Mouse (Mus musculus): Measurements from ENCODE around the gene Crygc. TPM values are rescaled to one million over a fixed set of nuclear protein-coding genes. Genes with fewer than 3 reads are reported as not detected.

Gene Crygc
- polyA plus RNA-seq, 1 experiment from 2014 or later, result not detected

DNA sequence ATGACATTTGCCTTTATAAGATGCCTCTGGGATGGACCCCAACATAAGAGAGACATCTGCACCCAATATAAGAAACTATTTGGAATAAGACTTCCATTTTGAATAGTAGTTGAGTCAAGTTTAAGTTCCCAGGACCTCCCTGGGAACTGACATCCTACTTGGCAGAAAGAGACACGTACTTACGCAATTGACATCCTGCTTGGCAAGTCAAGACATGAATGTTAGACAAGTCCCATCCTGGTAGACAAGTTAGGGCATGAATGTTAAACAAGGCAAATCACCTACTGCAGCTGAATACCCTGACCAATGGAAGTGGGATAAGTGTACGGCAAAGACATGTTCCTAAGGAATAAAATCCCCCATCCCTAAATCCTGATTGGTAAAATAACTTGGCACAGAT lies 31.7 kb downstream of the Crygc start:
- Histone ChIP-seq H3K36me3 (ENCODE audit: control insufficient read depth, insufficient read depth, low read length) (no peaks in the 10 kb centered on the region), H3K4me1 (ENCODE audit: control insufficient read depth, insufficient read depth, low read length) (no peaks in the 10 kb centered on the region), H3K4me2 (ENCODE audit: low read length) (no peak overlapping the region), H3K9me3 (replicated peaks; ENCODE audit: control insufficient read depth, low read length) (no peaks in the 10 kb centered on the region), H3K9ac (ENCODE audit: low read length) (no peak overlapping the region), H3K27ac (ENCODE audit: low read depth, low read length) (no peak overlapping the region), H3K4me3 (ENCODE audit: low read depth, low read length) (no peak overlapping the region), H3K27me3 (replicated peaks; ENCODE audit: control insufficient read depth, insufficient read depth, low read length) (no peaks in the 10 kb centered on the region)
- WGBS, result 94% methylated on average over 3 of the region's 3 CpGs
- ATAC-seq (no peak), DNase-seq (ENCODE audit: low spot score) (no peak)

DNA sequence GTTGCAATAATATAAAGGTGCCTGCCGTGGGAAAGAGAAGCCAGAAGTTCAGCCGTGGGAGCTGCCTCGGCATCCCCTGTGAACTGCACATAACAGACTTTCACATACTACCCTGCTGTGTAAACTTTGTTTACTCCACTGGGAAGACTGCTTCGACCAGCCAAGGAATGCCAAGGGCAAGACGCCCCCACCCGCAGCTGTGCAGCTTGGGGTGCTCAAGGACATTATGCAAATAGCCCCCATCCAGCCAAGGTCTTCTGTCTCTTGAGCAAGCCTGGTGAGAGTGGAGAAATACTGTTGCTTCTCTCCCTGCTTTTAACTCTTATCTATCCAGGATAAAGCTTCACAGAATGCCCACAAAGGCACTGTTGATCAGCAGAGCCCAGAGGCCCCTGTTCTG lies 32.7 kb downstream of the Crygc start:
- Histone ChIP-seq H3K36me3 (ENCODE audit: control insufficient read depth, insufficient read depth, low read length) (no peaks in the 10 kb centered on the region), H3K27ac (ENCODE audit: low read depth, low read length) (no peak overlapping the region), H3K9ac (ENCODE audit: low read length) (no peak overlapping the region), H3K4me1 (ENCODE audit: control insufficient read depth, insufficient read depth, low read length) (no peaks in the 10 kb centered on the region), H3K4me2 (ENCODE audit: low read length) (no peak overlapping the region), H3K9me3 (replicated peaks; ENCODE audit: control insufficient read depth, low read length) (no peaks in the 10 kb centered on the region), H3K4me3 (ENCODE audit: low read depth, low read length) (no peak overlapping the region), H3K27me3 (replicated peaks; ENCODE audit: control insufficient read depth, insufficient read depth, low read length) (no peaks in the 10 kb centered on the region)
- 86% methylated on average over 6 of the region's 6 CpGs for WGBS
- DNase-seq (ENCODE audit: low spot score), result no peak
- no peak for ATAC-seq

DNA sequence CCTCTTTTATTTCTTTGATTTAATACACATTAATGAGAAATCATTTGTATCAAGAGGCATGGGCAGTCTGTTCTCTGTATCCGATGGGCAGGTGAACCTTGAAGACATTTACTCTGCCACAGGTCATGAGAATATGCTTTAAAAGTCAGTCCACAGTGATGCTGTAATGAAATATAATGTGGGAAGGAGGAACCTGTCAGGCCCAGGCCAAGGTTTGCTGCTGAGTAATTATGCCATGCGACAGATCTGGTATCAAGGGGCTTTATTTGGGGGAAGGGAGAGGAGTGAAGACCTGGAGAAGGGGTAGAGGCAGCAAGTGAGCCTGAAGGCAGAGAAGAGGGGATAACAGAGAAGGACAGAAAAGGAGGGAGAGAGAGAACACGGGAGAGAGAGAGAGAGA lies 33.8 kb downstream of the Crygc start:
- Histone ChIP-seq H3K27me3 (replicated peaks; ENCODE audit: control insufficient read depth, insufficient read depth, low read length) (no peaks in the 10 kb centered on the region), H3K4me3 (ENCODE audit: low read depth, low read length) (no peak overlapping the region), H3K9me3 (replicated peaks; ENCODE audit: control insufficient read depth, low read length) (no peaks in the 10 kb centered on the region), H3K27ac (ENCODE audit: low read depth, low read length) (no peak overlapping the region), H3K9ac (ENCODE audit: low read length) (no peak overlapping the region), H3K4me1 (ENCODE audit: control insufficient read depth, insufficient read depth, low read length) (no peaks in the 10 kb centered on the region), H3K4me2 (ENCODE audit: low read length) (no peak overlapping the region), H3K36me3 (ENCODE audit: control insufficient read depth, insufficient read depth, low read length) (no peaks in the 10 kb centered on the region)
- ATAC-seq (no peak), DNase-seq (ENCODE audit: low spot score) (no peak)
- 71% methylated on average over 3 of the region's 3 CpGs for WGBS

DNA sequence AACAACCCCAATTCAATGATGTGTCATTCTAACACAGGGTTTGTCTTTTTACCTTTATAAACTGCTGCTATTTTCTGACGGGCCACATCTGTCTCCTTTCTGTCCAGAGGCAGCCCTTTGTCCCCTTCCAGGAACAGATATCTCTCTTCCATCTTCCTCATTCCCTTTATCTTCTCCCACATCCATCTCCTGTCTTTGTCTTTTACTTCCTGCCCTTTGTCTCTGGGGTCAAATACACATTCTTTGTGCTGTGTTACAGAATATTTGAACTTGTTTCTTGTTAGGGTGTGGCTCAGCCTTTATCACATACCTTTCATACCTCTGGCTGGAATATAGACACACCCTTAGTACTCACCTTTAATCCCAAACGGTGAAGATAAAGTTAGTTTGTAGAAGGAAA lies 35.9 kb downstream of the Crygc start:
- DNase-seq (ENCODE audit: low spot score), result no peak
- no peaks in the 10 kb centered on the region for H3K36me3 ChIP-seq (ENCODE audit: control insufficient read depth, insufficient read depth, low read length)
- no peak for ATAC-seq
- no peak overlapping the region for H3K4me2 ChIP-seq (ENCODE audit: low read length)
- no peaks in the 10 kb centered on the region for H3K4me1 ChIP-seq (ENCODE audit: control insufficient read depth, insufficient read depth, low read length)
- H3K9ac ChIP-seq (ENCODE audit: low read length), result no peak overlapping the region
- no peaks in the 10 kb centered on the region for H3K9me3 ChIP-seq (replicated peaks; ENCODE audit: control insufficient read depth, low read length)
- 88% methylated on average over 2 of the region's 2 CpGs for WGBS
- no peaks in the 10 kb centered on the region for H3K27me3 ChIP-seq (replicated peaks; ENCODE audit: control insufficient read depth, insufficient read depth, low read length)
- no peak overlapping the region for H3K4me3 ChIP-seq (ENCODE audit: low read depth, low read length)
- H3K27ac ChIP-seq (ENCODE audit: low read depth, low read length), result no peak overlapping the region

DNA sequence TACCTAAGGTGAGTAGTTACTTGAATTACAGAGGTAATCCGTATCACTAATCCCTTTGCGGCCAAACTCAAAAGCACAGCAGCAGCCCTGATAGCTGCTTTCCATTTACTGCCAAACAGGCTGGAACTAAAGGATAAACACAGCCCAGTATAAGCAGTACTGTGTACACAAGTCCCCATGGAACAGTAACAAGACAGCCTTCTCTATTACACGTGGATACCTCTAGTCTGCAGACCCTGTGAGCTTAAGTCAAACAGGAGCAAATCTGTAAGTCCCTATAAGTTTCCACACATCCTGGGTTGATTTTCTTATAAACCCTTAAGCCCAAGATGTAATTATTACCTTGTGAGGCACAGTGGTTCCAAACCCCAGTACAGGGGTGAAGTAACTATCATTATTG lies 38.0 kb downstream of the Crygc start:
- Histone ChIP-seq H3K9me3 (replicated peaks; ENCODE audit: control insufficient read depth, low read length) (no peaks in the 10 kb centered on the region), H3K36me3 (ENCODE audit: control insufficient read depth, insufficient read depth, low read length) (no peaks in the 10 kb centered on the region), H3K4me3 (ENCODE audit: low read depth, low read length) (no peak overlapping the region), H3K9ac (ENCODE audit: low read length) (no peak overlapping the region), H3K4me1 (ENCODE audit: control insufficient read depth, insufficient read depth, low read length) (no peaks in the 10 kb centered on the region), H3K27me3 (replicated peaks; ENCODE audit: control insufficient read depth, insufficient read depth, low read length) (no peaks in the 10 kb centered on the region), H3K4me2 (ENCODE audit: low read length) (no peak overlapping the region), H3K27ac (ENCODE audit: low read depth, low read length) (no peak overlapping the region)
- WGBS, result 24% methylated on average over 3 of the region's 3 CpGs
- DNase-seq (ENCODE audit: low spot score), result no peak
- no peak for ATAC-seq

DNA sequence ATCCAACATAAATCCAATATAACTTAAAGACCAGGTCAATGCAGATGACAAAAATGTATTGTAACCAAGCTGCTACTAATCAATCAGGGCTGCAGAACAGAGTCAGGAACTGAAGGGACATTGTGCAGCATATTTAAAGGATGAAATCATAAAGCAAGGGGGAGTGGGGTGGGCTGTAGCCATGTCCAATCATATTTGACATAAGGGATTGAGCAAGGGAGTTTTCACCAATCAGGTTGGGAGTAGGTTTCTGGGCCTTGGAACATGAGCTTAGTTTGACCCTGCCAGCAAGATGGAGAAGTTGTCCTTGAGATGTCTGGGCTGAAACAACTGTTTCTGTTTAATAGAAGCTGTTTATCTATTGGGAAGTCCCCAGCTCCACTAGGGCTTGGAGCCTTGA lies 40.8 kb downstream of the Crygc start, which contains the start of gene Akr1cl:
Gene Akr1cl (minus strand): TSS at position 119 of the 400 bp plus-strand sequence.
- no peak within 1 kb of the TSS for H3K4me3 ChIP-seq (ENCODE audit: low read depth, low read length)
- H3K27me3 ChIP-seq (replicated peaks; ENCODE audit: control insufficient read depth, insufficient read depth, low read length), result no peaks in the 10 kb centered on the region
- no peaks in the 10 kb centered on the region for H3K4me1 ChIP-seq (ENCODE audit: control insufficient read depth, insufficient read depth, low read length)
- ATAC-seq (no peak), DNase-seq (ENCODE audit: low spot score) (no peak)
- no peak within 1 kb of the TSS for H3K27ac ChIP-seq (ENCODE audit: low read depth, low read length)
- no peaks in the 10 kb centered on the region for H3K9me3 ChIP-seq (replicated peaks; ENCODE audit: control insufficient read depth, low read length)
- H3K36me3 ChIP-seq (ENCODE audit: control insufficient read depth, insufficient read depth, low read length), result no peaks in the 10 kb centered on the region
- H3K4me2 ChIP-seq (ENCODE audit: low read length), result no peak within 1 kb of the TSS
- no peak within 1 kb of the TSS for H3K9ac ChIP-seq (ENCODE audit: low read length)

DNA sequence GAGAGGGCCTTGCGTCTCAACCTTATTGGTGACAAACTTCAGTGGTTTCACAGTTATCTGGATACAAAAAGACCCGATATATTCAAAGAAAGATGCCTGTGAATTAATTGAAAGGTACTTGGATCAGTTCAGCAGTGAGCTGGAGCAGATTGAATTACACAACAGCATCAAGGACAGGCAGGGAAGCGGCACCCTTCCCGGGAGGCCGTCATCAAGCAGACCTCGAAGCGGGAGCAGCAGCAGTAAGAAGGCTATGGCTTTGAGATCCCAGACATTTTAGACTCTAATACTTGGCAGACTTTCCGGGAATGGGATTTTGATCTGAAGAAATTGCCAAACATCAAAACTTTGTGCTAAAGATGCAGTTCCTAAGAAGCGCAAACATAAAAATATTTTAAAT lies 45.3 kb downstream of the Crygc start:
- WGBS, result 74% methylated on average over 9 of the region's 9 CpGs
- H3K36me3 ChIP-seq (ENCODE audit: control insufficient read depth, insufficient read depth, low read length), result no peaks in the 10 kb centered on the region
- no peak for ATAC-seq

More for the DNA sequence above, 45.3 kb downstream of the Crygc start:
- H3K4me1 ChIP-seq (ENCODE audit: control insufficient read depth, insufficient read depth, low read length), result no peaks in the 10 kb centered on the region
- H3K4me2 ChIP-seq (ENCODE audit: low read length), result no peak overlapping the region
- H3K4me3 ChIP-seq (ENCODE audit: low read depth, low read length), result no peak overlapping the region
- H3K9ac ChIP-seq (ENCODE audit: low read length), result no peak overlapping the region
- H3K9me3 ChIP-seq (replicated peaks; ENCODE audit: control insufficient read depth, low read length), result no peaks in the 10 kb centered on the region
- H3K27me3 ChIP-seq (replicated peaks; ENCODE audit: control insufficient read depth, insufficient read depth, low read length), result no peaks in the 10 kb centered on the region
- H3K27ac ChIP-seq (ENCODE audit: low read depth, low read length), result no peak overlapping the region
- no peak for DNase-seq (ENCODE audit: low spot score)

Other genes starting within 250 kb of the Crygc start
- 4.8 and 7.9 TPM in 2 replicates for gene Plekhm3, start 116.9 kb downstream of the Crygc start, polyA plus RNA-seq (2014; fragmentation: Nextera tagmentation; extraction: Ambion mirVana)
- not detected in 2 replicates for gene Akr1cl, start 40.9 kb downstream of the Crygc start, polyA plus RNA-seq (2014; fragmentation: Nextera tagmentation; extraction: Ambion mirVana)
- gene Cryge, start 22.5 kb downstream of the Crygc start, polyA plus RNA-seq (2014; fragmentation: Nextera tagmentation; extraction: Ambion mirVana), result not detected in 2 replicates
- gene Crygd, start 10.2 kb downstream of the Crygc start, polyA plus RNA-seq (2014; fragmentation: Nextera tagmentation; extraction: Ambion mirVana), result not detected in 2 replicates
- gene Crygb, start 8.6 kb upstream of the Crygc start, polyA plus RNA-seq (2014; fragmentation: Nextera tagmentation; extraction: Ambion mirVana), result 0.37 TPM in 1 of 2 replicates, not detected in the other
- 0.30 TPM in 1 of 2 replicates, not detected in the other for gene Cryga, start 29.7 kb upstream of the Crygc start, polyA plus RNA-seq (2014; fragmentation: Nextera tagmentation; extraction: Ambion mirVana)
- gene Gm28845, start 45.9 kb upstream of the Crygc start, polyA plus RNA-seq (2014; fragmentation: Nextera tagmentation; extraction: Ambion mirVana), result not detected in 2 replicates
- 0.79 and 0.99 TPM in 2 replicates for gene D630023F18Rik, start 49.5 kb upstream of the Crygc start, polyA plus RNA-seq (2014; fragmentation: Nextera tagmentation; extraction: Ambion mirVana)
- gene Idh1, start 112.8 kb upstream of the Crygc start, polyA plus RNA-seq (2014; fragmentation: Nextera tagmentation; extraction: Ambion mirVana), result 535 and 539 TPM in 2 replicates
- 19.3 and 20.9 TPM in 2 replicates for gene Pikfyve, start 113.0 kb upstream of the Crygc start, polyA plus RNA-seq (2014; fragmentation: Nextera tagmentation; extraction: Ambion mirVana)
- 0.84 and 1.0 TPM in 2 replicates for gene Pth2r, start 208.4 kb upstream of the Crygc start, polyA plus RNA-seq (2014; fragmentation: Nextera tagmentation; extraction: Ambion mirVana)